Mouse (Mus musculus): ENCODE measurements around the gene Ppox. TPM values are rescaled to one million over a fixed set of nuclear protein-coding genes. Genes with fewer than 3 reads are reported as not detected.
A peak's percentile ranks its signal among the peaks of the same experiment; 100 is the strongest.

The Ppox gene
- total and polyA plus RNA-seq, 2 experiments from 2014 or later: 32.4 to 44.3 TPM

- Histone ChIP-seq H3K4me1 (ENCODE audit: insufficient read depth, low read length) (no peaks in the 10 kb centered on the region), H3K27ac (no peak overlapping the region), H3K27me3 (ENCODE audit: insufficient read depth, low read length) (no peaks in the 10 kb centered on the region), H3K9me3 (ENCODE audit: low read length) (no peaks in the 10 kb centered on the region), H3K4me3 (ENCODE audit: low read length) (no peak overlapping the region), H3K36me3 (ENCODE audit: insufficient read depth, low read length) (peaks cover 40% of the 10 kb centered on the region), H3K9ac (replicated peaks; ENCODE audit: low read length) (no peak overlapping the region), H3K4me2 (ENCODE audit: low read depth, low read length) (no peak overlapping the region)
- 77% methylated on average over 15 of the region's 15 CpGs for whole genome bisulfite sequencing
- ATAC-seq: no peak
- no peak for TF ChIP-seq CTCF (IDR thresholded peaks at IDR 0.05; ENCODE audit: low read depth)
- no peak for DNase-seq (ENCODE audit: low spot score)
These were observed 40.8 kb downstream of the Ppox start for GRCm38 (mm10) chr1:171239992-171240744.

DNA sequence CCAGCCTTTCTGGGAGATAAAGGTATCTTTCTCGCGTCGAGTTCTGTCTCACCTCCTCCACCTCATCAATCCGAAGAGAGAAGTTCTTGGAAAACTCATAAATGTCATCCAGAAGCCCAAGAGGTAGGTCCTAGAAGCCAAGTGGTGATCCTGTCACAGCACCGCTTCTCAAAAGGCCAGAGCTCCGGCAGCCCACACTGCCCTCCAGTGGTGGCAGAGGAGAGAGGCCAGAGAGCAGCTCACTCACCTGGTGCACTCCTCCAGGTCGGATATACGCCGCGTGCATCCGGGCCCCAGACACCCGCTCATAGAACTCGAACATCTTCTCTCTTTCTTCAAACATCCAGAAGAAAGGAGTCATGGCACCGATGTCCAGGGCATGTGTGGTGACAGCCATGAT, 42.5 kb downstream of the Ppox start:
- peak; percentile 63 for DNase-seq (ENCODE audit: low spot score)
- Histone ChIP-seq H3K4me2 (ENCODE audit: low read depth, low read length) (no peak overlapping the region), H3K36me3 (ENCODE audit: insufficient read depth, low read length) (peaks cover 51% of the 10 kb centered on the region), H3K9ac (replicated peaks; ENCODE audit: low read length) (no peak overlapping the region), H3K27me3 (ENCODE audit: insufficient read depth, low read length) (no peaks in the 10 kb centered on the region), H3K4me3 (ENCODE audit: low read length) (no peak overlapping the region), H3K4me1 (ENCODE audit: insufficient read depth, low read length) (no peaks in the 10 kb centered on the region), H3K27ac (no peak overlapping the region), H3K9me3 (ENCODE audit: low read length) (no peaks in the 10 kb centered on the region)
- WGBS: 70% methylated on average over 14 of the region's 14 CpGs
- no peak for ATAC-seq
- peak; percentile 82 for TF ChIP-seq CTCF (IDR thresholded peaks at IDR 0.05; ENCODE audit: low read depth)

DNA sequence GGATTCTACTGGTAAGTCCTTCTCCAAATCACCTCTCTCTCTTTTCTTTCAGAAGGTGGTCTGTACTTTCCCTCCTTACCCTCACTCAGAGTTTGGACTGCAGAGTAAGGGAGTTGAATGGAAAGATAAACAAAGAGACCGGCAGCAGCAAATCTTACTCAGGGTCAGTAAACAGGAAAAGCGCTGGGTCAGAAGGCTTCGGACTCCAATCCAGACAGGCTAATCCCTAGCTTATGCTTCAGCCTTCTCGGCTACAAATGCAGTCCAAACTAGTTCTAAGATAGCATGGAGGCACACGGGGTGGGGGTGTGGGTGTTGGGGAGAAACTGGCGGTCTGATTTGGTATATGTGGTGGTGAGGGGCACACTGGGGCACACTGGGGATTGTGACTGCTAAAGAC, 43.5 kb downstream of the Ppox start:
- Histone ChIP-seq H3K4me3 (ENCODE audit: low read length) (no peak overlapping the region), H3K9me3 (ENCODE audit: low read length) (no peaks in the 10 kb centered on the region), H3K27me3 (ENCODE audit: insufficient read depth, low read length) (no peaks in the 10 kb centered on the region), H3K27ac (no peak overlapping the region), H3K9ac (replicated peaks; ENCODE audit: low read length) (no peak overlapping the region), H3K36me3 (ENCODE audit: insufficient read depth, low read length) (peaks cover 48% of the 10 kb centered on the region), H3K4me1 (ENCODE audit: insufficient read depth, low read length) (no peaks in the 10 kb centered on the region), H3K4me2 (ENCODE audit: low read depth, low read length) (no peak overlapping the region)
- TF ChIP-seq CTCF (IDR thresholded peaks at IDR 0.05; ENCODE audit: low read depth): no peak
- ATAC-seq (no peak), DNase-seq (ENCODE audit: low spot score) (no peak)
- 94% methylated on average over 6 of the region's 6 CpGs for WGBS

DNA sequence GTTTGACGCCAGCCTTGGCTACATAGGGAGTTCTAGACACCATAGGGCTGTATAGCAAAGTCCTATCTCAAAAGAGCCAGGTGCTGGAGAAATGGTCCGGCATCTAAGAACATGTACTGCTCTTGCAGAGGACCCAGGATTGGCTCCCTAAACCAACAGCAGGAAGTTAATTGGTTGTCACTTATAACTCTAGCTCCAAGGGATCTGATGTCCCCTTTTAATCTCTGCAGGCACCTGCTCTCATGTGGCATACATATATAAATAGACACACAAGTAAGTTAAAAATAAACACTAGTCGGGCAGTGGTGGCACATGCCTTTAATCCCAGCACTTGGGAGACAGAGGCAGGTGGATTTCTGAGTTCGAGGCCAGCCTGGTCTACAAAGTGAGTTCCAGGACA, 45.2 kb downstream of the Ppox start:
- ATAC-seq: no peak
- Histone ChIP-seq H3K4me1 (ENCODE audit: insufficient read depth, low read length) (no peaks in the 10 kb centered on the region), H3K4me3 (ENCODE audit: low read length) (no peak overlapping the region), H3K27ac (no peak overlapping the region), H3K9ac (replicated peaks; ENCODE audit: low read length) (no peak overlapping the region), H3K36me3 (ENCODE audit: insufficient read depth, low read length) (peaks cover 47% of the 10 kb centered on the region), H3K27me3 (ENCODE audit: insufficient read depth, low read length) (no peaks in the 10 kb centered on the region), H3K4me2 (ENCODE audit: low read depth, low read length) (no peak overlapping the region), H3K9me3 (ENCODE audit: low read length) (no peaks in the 10 kb centered on the region)
- no peak for DNase-seq (ENCODE audit: low spot score)
- TF ChIP-seq CTCF (IDR thresholded peaks at IDR 0.05; ENCODE audit: low read depth): no peak
- WGBS: 88% methylated on average over 4 of the region's 4 CpGs

GRCm38 (mm10) chr1:171234538-171234937, 46.4 kb downstream of the Ppox start:
- 96% methylated on average over 4 of the region's 4 CpGs for WGBS
- no peak overlapping the region for H3K4me2 ChIP-seq (ENCODE audit: low read depth, low read length)
- ATAC-seq (no peak), DNase-seq (ENCODE audit: low spot score) (no peak)
- no peaks in the 10 kb centered on the region for H3K27me3 ChIP-seq (ENCODE audit: insufficient read depth, low read length)
- no peaks in the 10 kb centered on the region for H3K4me1 ChIP-seq (ENCODE audit: insufficient read depth, low read length)
- no peak overlapping the region for H3K9ac ChIP-seq (replicated peaks; ENCODE audit: low read length)
- no peak for TF ChIP-seq CTCF (IDR thresholded peaks at IDR 0.05; ENCODE audit: low read depth)
- no peaks in the 10 kb centered on the region for H3K9me3 ChIP-seq (ENCODE audit: low read length)
- no peak overlapping the region for H3K4me3 ChIP-seq (ENCODE audit: low read length)
- no peak overlapping the region for H3K27ac ChIP-seq
- H3K36me3 ChIP-seq (ENCODE audit: insufficient read depth, low read length): peaks cover 43% of the 10 kb centered on the region

GRCm38 (mm10) chr1:171234126-171234525, 46.9 kb downstream of the Ppox start, which contains the start of gene Fcer1g:
Gene Fcer1g, minus strand, starts transcription at chr1:171234365.
- Histone ChIP-seq H3K4me2 (ENCODE audit: low read depth, low read length) (no peak within 1 kb of the TSS), H3K36me3 (ENCODE audit: insufficient read depth, low read length) (peaks cover 42% of the 10 kb centered on the region), H3K27ac (no peak within 1 kb of the TSS), H3K27me3 (ENCODE audit: insufficient read depth, low read length) (no peaks in the 10 kb centered on the region), H3K9ac (replicated peaks; ENCODE audit: low read length) (no peak within 1 kb of the TSS), H3K4me3 (ENCODE audit: low read length) (no peak within 1 kb of the TSS), H3K4me1 (ENCODE audit: insufficient read depth, low read length) (no peaks in the 10 kb centered on the region), H3K9me3 (ENCODE audit: low read length) (no peaks in the 10 kb centered on the region)
- no peak for TF ChIP-seq CTCF (IDR thresholded peaks at IDR 0.05; ENCODE audit: low read depth)
- DNase-seq (ENCODE audit: low spot score) (no peak), ATAC-seq (no peak)
- WGBS: 92% methylated on average over 14 of the region's 14 CpGs
